Mouse (Mus musculus) intestine, embryonic 14.5 days (tissue): Measurements from ENCODE around the gene Actb. TPM values are rescaled to one million over a fixed set of nuclear protein-coding genes. Genes with fewer than 3 reads are reported as not detected.
A peak's percentile ranks its signal among the peaks of the same experiment; 100 is the strongest.

Source experiments
- ATAC-seq: fragments of 200-750 bp; cut with Nextera tagmentation; replicated peaks from 2 replicates; pipeline ENCODE4 v1.8.0; 2017; ENCODE audit warnings: low read depth, moderate number of reproducible peaks, moderate TSS enrichment, moderate library complexity; ENCODE audit not compliant: low FRiP score, low TSS enrichment
- DNase-seq: peaks from one replicate; pipeline ENCODE4 v3.0.0-alpha.2; 2018; ENCODE audit warnings: low spot score
- H3K27ac ChIP-seq: fragments of 300-500 bp; sonication (generic); 2 replicates; pipeline ENCODE4 v1.5.1; 2014; ENCODE audit warnings: low read depth, mild to moderate bottlenecking, control low read depth
- H3K27me3 ChIP-seq: fragments of 300-500 bp; sonication (generic); replicated peaks from 2 replicates; pipeline ENCODE4 v1.6.1; 2014; ENCODE audit warnings: low read length, control low read depth; ENCODE audit not compliant: control insufficient read depth, insufficient read depth
- H3K36me3 ChIP-seq: fragments of 300-500 bp; sonication (generic); 2 replicates; pipeline ENCODE4 v1.6.1; 2014; ENCODE audit warnings: low read length, control low read depth; ENCODE audit not compliant: control insufficient read depth, insufficient read depth
- H3K4me1 ChIP-seq: fragments of 300-500 bp; sonication (generic); replicated peaks from 2 replicates; pipeline ENCODE4 v1.6.1; 2014; ENCODE audit warnings: low read length, control low read depth, mixed read lengths; ENCODE audit not compliant: control insufficient read depth, insufficient read depth
- H3K4me2 ChIP-seq: fragments of 300-500 bp; sonication (generic); 2 replicates; pipeline ENCODE4 v1.6.1; 2014; ENCODE audit warnings: low read length
- H3K4me3 ChIP-seq: fragments of 300-500 bp; sonication (generic); 2 replicates; pipeline ENCODE4 v1.5.1; 2014; ENCODE audit warnings: low read depth, low read length, control low read depth, mixed read lengths
- H3K9ac ChIP-seq: fragments of 300-500 bp; sonication (generic); 2 replicates; pipeline ENCODE4 v1.6.1; 2014; ENCODE audit warnings: mild to moderate bottlenecking, low read length
- H3K9me3 ChIP-seq: fragments of 300-500 bp; sonication (generic); 2 replicates; pipeline ENCODE4 v1.6.1; 2016; ENCODE audit warnings: low read length, control low read depth; ENCODE audit not compliant: control insufficient read depth
- WGBS: fragments of 180-500 bp; shearing (Covaris S2); extraction: QIAGEN DNeasy Blood & Tissue Kit; methylation state at CpG from one replicate; pipeline ENCODE4 v1.1.7; 2014; 5-methylcytosine and 5-hydroxymethylcytosine counted together
- polyA plus RNA-seq: library from polyadenylated mRNA; unstranded; fragments of >200 nt; fragmentation: Nextera tagmentation; extraction: Ambion mirVana; gene quantifications from 2 replicates; pipeline ENCODE4 v1.2.1, GENCODE M21; 2014

Gene Actb
- polyA plus RNA-seq, 1 experiment from 2014 or later: 15,561 TPM

DNA sequence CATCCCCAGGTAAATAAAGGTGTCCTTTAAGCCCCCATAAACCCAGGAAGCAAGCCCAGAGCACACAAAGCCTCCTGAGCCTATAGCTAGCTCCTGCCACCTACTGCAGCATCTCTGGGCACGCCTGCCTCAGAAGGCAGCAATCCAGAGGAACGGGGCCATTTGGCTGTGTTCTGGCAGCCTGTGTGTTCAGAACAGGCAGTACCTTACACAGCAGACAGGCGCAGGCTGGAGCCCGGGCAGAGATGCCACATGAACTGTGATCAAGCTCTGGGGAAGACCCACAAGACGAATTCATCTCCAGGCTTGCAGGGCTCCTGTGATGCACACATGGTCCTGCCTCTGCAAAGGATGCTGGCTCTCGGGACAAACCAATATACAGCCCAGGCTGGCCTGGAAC is 26.3 kb downstream of the Actb start:
- Histone ChIP-seq H3K27ac (peak overlapping the region; percentile 55; the same call in 1 of the 2 replicates), H3K27me3 (no peaks in the 10 kb centered on the region), H3K9me3 (no peaks in the 10 kb centered on the region), H3K4me1 (peaks cover 9% of the 10 kb centered on the region), H3K9ac (no peak overlapping the region), H3K4me2 (no peak overlapping the region), H3K36me3 (peaks cover 33% of the 10 kb centered on the region), H3K4me3 (no peak overlapping the region)
- no peak for ATAC-seq
- DNase-seq: no peak
- 75% methylated on average over 6 of the region's 6 CpGs for whole genome bisulfite sequencing

GRCm38 (mm10) chr5:142879318-142880175 is 27.0 kb downstream of the Actb start:
- peaks cover 9% of the 10 kb centered on the region for H3K4me1 ChIP-seq

GRCm38 (mm10) chr5:142878570-142878969 is 28.0 kb downstream of the Actb start:
- Histone ChIP-seq H3K27me3 (no peaks in the 10 kb centered on the region), H3K36me3 (peaks cover 22% of the 10 kb centered on the region), H3K27ac (no peak overlapping the region), H3K4me3 (no peak overlapping the region), H3K4me2 (no peak overlapping the region), H3K4me1 (peaks cover 9% of the 10 kb centered on the region), H3K9me3 (no peaks in the 10 kb centered on the region), H3K9ac (no peak overlapping the region)
- 81% methylated on average over 15 of the region's 15 CpGs for WGBS
- DNase-seq (no peak), ATAC-seq (no peak)

More at GRCm38 (mm10) chr5:142879318-142880175, 27.0 kb downstream of the Actb start:
- peak; percentile 87 for DNase-seq
- peak; percentile 78 for ATAC-seq
- Histone ChIP-seq H3K9ac (no peak overlapping the region), H3K36me3 (peaks cover 28% of the 10 kb centered on the region), H3K4me2 (no peak overlapping the region), H3K4me3 (no peak overlapping the region), H3K27me3 (no peaks in the 10 kb centered on the region), H3K27ac (no peak overlapping the region), H3K9me3 (no peaks in the 10 kb centered on the region)
- 69% methylated on average over 8 of the region's 8 CpGs for WGBS

GRCm38 (mm10) chr5:142877337-142878280 is 28.9 kb downstream of the Actb start:
- Histone ChIP-seq H3K4me3 (no peak overlapping the region), H3K9ac (no peak overlapping the region), H3K36me3 (peaks cover 20% of the 10 kb centered on the region), H3K4me2 (no peak overlapping the region), H3K27ac (no peak overlapping the region), H3K27me3 (no peaks in the 10 kb centered on the region), H3K4me1 (peaks cover 9% of the 10 kb centered on the region), H3K9me3 (no peaks in the 10 kb centered on the region)
- DNase-seq (peak; percentile 96), ATAC-seq (peak; percentile 40)
- WGBS: 33% methylated on average over 11 of the region's 11 CpGs

DNA sequence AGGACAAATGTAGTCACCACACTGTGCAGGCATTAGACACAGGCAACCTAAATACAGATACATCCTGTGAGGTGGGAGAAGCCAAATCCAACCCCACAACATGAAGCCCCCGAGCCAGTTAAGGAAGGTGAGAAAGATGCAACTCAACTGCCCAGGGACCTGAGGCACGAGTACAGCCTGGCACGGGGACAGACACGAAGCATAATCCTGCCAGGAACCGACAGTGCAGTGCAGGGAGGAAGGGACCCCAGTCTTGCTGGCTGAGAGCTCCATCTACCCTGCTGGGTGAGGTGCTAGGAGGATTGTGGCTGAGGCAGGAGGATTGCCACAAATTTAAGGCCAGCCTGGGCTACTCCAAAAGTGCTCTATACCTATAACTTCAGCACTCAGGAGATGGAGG is 29.7 kb downstream of the Actb start:
- WGBS: 90% methylated on average over 5 of the region's 5 CpGs
- no peak overlapping the region for H3K9ac ChIP-seq
- peaks cover 9% of the 10 kb centered on the region for H3K4me1 ChIP-seq
- no peak overlapping the region for H3K4me3 ChIP-seq
- H3K9me3 ChIP-seq: no peaks in the 10 kb centered on the region
- no peak for ATAC-seq
- H3K27me3 ChIP-seq: no peaks in the 10 kb centered on the region
- no peak for DNase-seq
- peaks cover 20% of the 10 kb centered on the region for H3K36me3 ChIP-seq
- H3K4me2 ChIP-seq: no peak overlapping the region
- H3K27ac ChIP-seq: no peak overlapping the region

DNA sequence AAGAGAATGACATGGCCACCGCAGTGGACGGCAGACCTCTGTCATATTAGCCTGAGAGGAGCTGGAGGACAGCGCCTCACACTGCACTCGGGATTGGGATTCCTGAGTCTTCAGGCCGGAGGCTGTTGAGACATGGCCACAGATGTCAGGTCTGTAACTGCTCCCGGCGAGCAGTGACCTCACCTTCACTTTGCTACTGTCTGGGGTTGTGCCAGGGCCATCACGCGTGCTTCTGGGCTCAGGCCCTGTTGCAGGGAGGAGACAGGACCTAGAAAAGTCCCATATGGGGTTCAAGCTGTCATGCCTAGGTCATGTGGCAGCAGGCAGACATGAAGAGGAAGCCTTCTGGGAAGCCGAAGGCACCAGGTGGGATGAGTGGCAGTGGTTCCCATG is 31.0 kb downstream of the Actb start:
- Histone ChIP-seq H3K27ac (no peak overlapping the region), H3K36me3 (peaks cover 31% of the 10 kb centered on the region), H3K4me1 (no peaks in the 10 kb centered on the region), H3K27me3 (no peaks in the 10 kb centered on the region), H3K9ac (no peak overlapping the region), H3K4me2 (no peak overlapping the region), H3K4me3 (no peak overlapping the region), H3K9me3 (no peaks in the 10 kb centered on the region)
- WGBS: 95% methylated on average over 10 of the region's 10 CpGs
- DNase-seq (no peak), ATAC-seq (no peak)

- Histone ChIP-seq H3K4me1 (no peaks in the 10 kb centered on the region), H3K27ac (no peak overlapping the region), H3K9ac (no peak overlapping the region), H3K4me3 (no peak overlapping the region), H3K27me3 (no peaks in the 10 kb centered on the region), H3K4me2 (no peak overlapping the region), H3K9me3 (no peaks in the 10 kb centered on the region), H3K36me3 (peaks cover 33% of the 10 kb centered on the region)
- 87% methylated on average over 13 of the region's 13 CpGs for WGBS
- no peak for ATAC-seq
- DNase-seq: no peak
Measured at GRCm38 (mm10) chr5:142874791-142875512, 31.6 kb downstream of the Actb start.

DNA sequence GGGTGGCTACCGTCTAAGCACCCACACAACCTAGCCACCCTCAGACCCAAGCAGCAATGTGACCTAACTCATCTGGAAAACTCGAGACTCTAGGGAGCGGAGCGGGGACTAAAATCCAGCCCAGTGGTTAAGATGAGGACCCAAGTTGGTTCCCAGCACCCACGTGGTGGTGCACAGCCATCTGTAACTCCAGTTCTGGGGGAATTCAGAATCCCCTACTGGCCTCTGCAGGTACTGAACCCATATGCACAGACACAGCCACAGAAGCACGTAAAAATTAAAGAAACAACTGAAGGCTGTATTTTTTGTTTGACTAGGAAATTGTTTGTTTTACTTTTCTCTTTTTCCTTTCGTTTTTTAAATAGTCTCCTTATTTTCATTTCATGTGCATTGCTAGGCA is 32.8 kb downstream of the Actb start:
- H3K4me2 ChIP-seq: no peak overlapping the region

More for the DNA sequence above, 32.8 kb downstream of the Actb start:
- H3K9me3 ChIP-seq: no peaks in the 10 kb centered on the region
- WGBS: 97% methylated on average over 7 of the region's 7 CpGs
- H3K9ac ChIP-seq: no peak overlapping the region
- no peak overlapping the region for H3K27ac ChIP-seq
- H3K4me3 ChIP-seq: no peak overlapping the region
- ATAC-seq (no peak), DNase-seq (no peak)
- peaks cover 33% of the 10 kb centered on the region for H3K36me3 ChIP-seq
- H3K4me1 ChIP-seq: no peaks in the 10 kb centered on the region
- H3K27me3 ChIP-seq: no peaks in the 10 kb centered on the region
